Mouse (Mus musculus) CH12.LX (cell line): ENCODE results near the gene Caln1. TPM values are rescaled to one million over a fixed set of nuclear protein-coding genes. Genes with fewer than 3 reads are reported as not detected.

Experiments used
- DNase-seq: peaks from one replicate; pipeline ENCODE4 v3.0.0-alpha.2; 2013; ENCODE audit errors: extremely low read depth
- H3K27ac ChIP-seq: 2 replicates; pipeline ENCODE4 v1.5.1; 2012; ENCODE audit warnings: low read depth, mild to moderate bottlenecking, control low read depth, moderate library complexity; ENCODE audit not compliant: insufficient read depth
- H3K27me3 ChIP-seq: replicated peaks from 2 replicates; pipeline ENCODE3; 2012; ENCODE audit warnings: inconsistent platforms
- H3K36me3 ChIP-seq, 2 experiments: replicated peaks in 1 of 2; 2 replicates each; pipeline versions ENCODE3 to v1.6.1; 2012; ENCODE audit warnings: inconsistent platforms in 1 of 2, low read length in 1 of 2, mild to moderate bottlenecking in 1 of 2, mixed read lengths in 1 of 2, moderate library complexity in 1 of 2; ENCODE audit not compliant: control insufficient read depth in 1 of 2, insufficient read depth in 1 of 2
- H3K4me1 ChIP-seq, 2 experiments: 2 replicates each; pipeline ENCODE4 v1.6.1; 2012; ENCODE audit warnings: inconsistent platforms in 1 of 2, moderate library complexity in 1 of 2; ENCODE audit not compliant: insufficient read depth in 2 of 2, control insufficient read depth in 1 of 2
- H3K4me2 ChIP-seq: 2 replicates; pipeline ENCODE4 v1.6.1; 2012; ENCODE audit warnings: low read depth, mild to moderate bottlenecking, control low read depth; ENCODE audit not compliant: poor library complexity, insufficient read depth, severe bottlenecking
- H3K4me3 ChIP-seq, 3 experiments: fragments of 150-350 bp in 1 of 3; sonication (generic) in 1 of 3; replicated peaks in 1 of 3; 2 replicates each; pipeline versions ENCODE3 to v1.5.1; 2011 to 2012; ENCODE audit warnings: low read depth in 2 of 3, low read length in 2 of 3, mild to moderate bottlenecking in 2 of 3, moderate library complexity in 2 of 3, control low read depth in 1 of 3, improper control_type of control experiment in 1 of 3, inconsistent platforms in 1 of 3, mixed read lengths in 1 of 3; ENCODE audit not compliant: poor library complexity in 1 of 3
- H3K79me2 ChIP-seq: replicated peaks from 2 replicates; pipeline ENCODE4 v1.6.1; 2012; ENCODE audit warnings: mild to moderate bottlenecking, moderate library complexity; ENCODE audit not compliant: control insufficient read depth, poor library complexity, insufficient read depth, severe bottlenecking; ENCODE audit errors: extremely low read depth
- H3K9ac ChIP-seq: 2 replicates; pipeline ENCODE4 v1.6.1; 2012; ENCODE audit warnings: low read depth, mild to moderate bottlenecking, control low read depth, moderate library complexity; ENCODE audit not compliant: insufficient read depth
- H3K9me3 ChIP-seq: replicated peaks from 2 replicates; pipeline ENCODE3; 2012; ENCODE audit warnings: low read length, inconsistent platforms, mixed read lengths
- BHLHE40 ChIP-seq: IDR thresholded peaks from 2 replicates; pipeline ENCODE4 v1.6.1; 2011; ENCODE audit warnings: mild to moderate bottlenecking, low read depth, low read length, improper control_type of control experiment
- CHD2 ChIP-seq: IDR thresholded peaks from 2 replicates; pipeline ENCODE4 v1.6.1; 2011; ENCODE audit warnings: low read length, improper control_type of control experiment
- GABPA ChIP-seq: IDR thresholded peaks from 2 replicates; pipeline ENCODE4 v1.6.1; 2012; ENCODE audit warnings: low read depth, low read length, improper control_type of control experiment, inconsistent platforms; ENCODE audit not compliant: insufficient replicate concordance
- IRF4 ChIP-seq: IDR thresholded peaks from 2 replicates; pipeline ENCODE4 v1.6.1; 2014; ENCODE audit warnings: low read depth, mild to moderate bottlenecking, inconsistent platforms, low read length, improper control_type of control experiment
- JUND ChIP-seq: conservative IDR thresholded peaks from 2 replicates; pipeline ENCODE4 v1.6.1; 2011; ENCODE audit warnings: low read depth, low read length, improper control_type of control experiment
- MEF2A ChIP-seq: IDR thresholded peaks from 2 replicates; pipeline ENCODE4 v1.6.1; 2014; ENCODE audit warnings: low read depth, mild to moderate bottlenecking, inconsistent platforms, low read length, improper control_type of control experiment, borderline replicate concordance
- MXI1 ChIP-seq: IDR thresholded peaks from 2 replicates; pipeline ENCODE4 v1.6.1; 2011; ENCODE audit warnings: mild to moderate bottlenecking, low read depth, low read length, improper control_type of control experiment
- NELFE ChIP-seq: IDR thresholded peaks from 2 replicates; pipeline ENCODE4 v1.6.1; 2011; ENCODE audit warnings: low read depth, low read length, improper control_type of control experiment
- NRF1 ChIP-seq: IDR thresholded peaks from 2 replicates; pipeline ENCODE4 v1.6.1; 2014; ENCODE audit warnings: low read depth, mild to moderate bottlenecking, inconsistent platforms, low read length, improper control_type of control experiment, moderate library complexity
- POLR2A ChIP-seq: IDR thresholded peaks from 2 replicates; pipeline ENCODE4 v1.6.1; 2011; ENCODE audit warnings: low read depth, mild to moderate bottlenecking, improper control_type of control experiment, low read length
- SMC3 ChIP-seq: IDR thresholded peaks from 2 replicates; pipeline ENCODE4 v1.6.1; 2011; ENCODE audit warnings: low read depth, low read length, improper control_type of control experiment
- TBP ChIP-seq: conservative IDR thresholded peaks from 2 replicates; pipeline ENCODE4 v1.6.1; 2011; ENCODE audit warnings: low read depth, low read length, improper control_type of control experiment
- dilution Hi-C: fragments of 300-500 bp; cut with MboI; formaldehyde crosslinking; loops from 2 replicates; pipeline ENCODE4 v1.14.3; 2020; ENCODE audit warnings: low sequenced_read_pairs; ENCODE audit not compliant: extremely low pct_unique_long_range_greater_than_20kb, extremely low pct_ligation_motif_present
- in situ Hi-C: fragments of 300-500 bp; cut with MboI; formaldehyde crosslinking; loops from 3 replicates; pipeline ENCODE4 v1.14.3; 2019; ENCODE audit warnings: low sequenced_read_pairs, low pct_ligation_motif_present, low pct_unique_long_range_greater_than_20kb, mixed read lengths
- polyA plus RNA-seq: library from polyadenylated mRNA; unstranded; fragments of >175 nt; gene quantifications from 2 replicates; pipeline ENCODE4 v1.2.1, GENCODE M21; 2012; ENCODE audit warnings: low read depth; ENCODE audit not compliant: insufficient read length
- total RNA-seq, 2 experiments: library from RNA; depleted of rRNA; stranded (reverse); fragments of 300-350 nt in 1 of 2; fragments of >200 nt in 1 of 2; gene quantifications; 2 replicates each; pipeline ENCODE4 v1.2.3; 2012 to 2014

Caln1 gene
- total and polyA plus RNA-seq, 3 experiments, result under 0.01 TPM; not detected in 2

DNA sequence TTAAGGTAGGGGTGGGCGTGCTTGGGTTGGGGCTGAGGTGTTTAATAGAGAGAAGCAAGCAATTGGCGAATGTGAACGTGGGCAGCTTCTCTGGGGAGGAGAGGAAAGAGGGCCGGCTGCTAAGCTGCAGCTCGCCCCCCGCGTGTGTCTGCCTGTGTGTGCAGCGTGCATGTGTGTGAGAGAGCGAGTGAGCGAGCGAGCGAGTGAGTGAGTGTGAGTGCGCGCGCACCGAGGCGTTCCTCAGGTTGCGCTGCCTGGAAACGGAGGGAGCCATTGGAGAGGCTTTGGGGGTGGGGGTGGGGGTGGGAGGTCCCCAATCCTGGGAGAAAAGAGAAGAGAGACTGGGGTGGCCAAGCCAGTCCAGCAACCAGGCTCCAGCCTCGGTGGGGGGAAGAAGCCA is 79.2 kb downstream of the Caln1 start:
- Histone ChIP-seq H3K9me3 (peaks cover 40% of the 10 kb centered on the region), H3K36me3 (no peaks in the 10 kb centered on the region), H3K27ac (no peak overlapping the region), H3K4me1 (no peaks in the 10 kb centered on the region), H3K9ac (no peak overlapping the region), H3K4me2 (no peak overlapping the region), H3K27me3 (peaks cover 4% of the 10 kb centered on the region), H3K79me2 (no peaks in the 10 kb centered on the region), H3K4me3 (no peak overlapping the region)
- DNase-seq, result no peak
- TF ChIP-seq IRF4 (no peak), JUND (no peak), NRF1 (no peak), GABPA (no peak), POLR2A (no peak), SMC3 (no peak)
- dilution Hi-C loops, result no loop called here
- in situ Hi-C loops, result no loop called here

DNA sequence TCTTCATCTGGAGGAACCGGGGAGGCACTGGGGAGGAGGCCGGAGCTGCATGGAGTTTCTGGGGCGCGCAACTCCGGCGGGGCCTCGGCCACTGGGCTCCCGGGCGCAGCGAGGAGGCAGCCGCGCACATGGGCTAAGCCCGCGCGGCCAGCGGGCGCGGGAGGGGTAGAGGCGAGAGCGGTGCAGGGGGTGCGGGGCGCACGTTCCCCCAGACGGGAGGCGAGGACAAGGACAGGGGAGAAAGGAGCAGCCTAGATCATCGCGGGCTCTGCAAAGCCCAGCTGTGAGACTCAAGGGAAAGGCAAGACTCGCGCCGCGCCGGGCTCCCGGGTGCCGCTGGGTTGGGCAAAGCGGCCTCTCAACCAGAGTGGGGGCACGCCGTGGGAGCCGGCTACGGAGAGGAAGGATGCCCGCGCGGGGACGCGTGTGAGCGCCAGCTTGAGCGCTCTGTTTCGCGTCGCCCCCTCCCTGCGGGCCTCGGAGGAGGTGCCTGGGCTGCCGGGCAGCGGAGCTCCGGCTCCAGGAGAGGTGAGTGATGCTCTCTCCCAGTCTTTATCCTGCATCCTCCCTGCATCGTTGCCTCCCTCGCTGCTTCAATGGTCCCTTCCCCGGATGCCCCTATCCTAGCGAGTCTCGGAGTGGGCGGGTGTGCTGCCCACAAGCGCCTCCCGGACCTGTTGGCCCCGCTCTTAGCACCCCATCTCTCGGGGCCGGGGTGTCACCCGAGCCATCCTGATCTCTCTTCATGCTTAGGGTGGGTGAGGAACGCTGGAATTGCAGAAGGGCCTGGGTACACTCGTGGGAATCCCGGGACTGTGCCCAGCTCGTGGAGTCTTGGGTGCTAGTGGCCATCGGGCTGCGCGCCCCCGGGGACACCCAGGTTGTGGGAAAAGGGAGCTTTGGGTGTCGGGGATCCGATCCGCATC is 79.9 kb downstream of the Caln1 start:
- no peaks in the 10 kb centered on the region for H3K4me1 ChIP-seq
- H3K36me3 ChIP-seq, result no peaks in the 10 kb centered on the region
- no peak overlapping the region for H3K27ac ChIP-seq
- H3K27me3 ChIP-seq, result peaks cover 4% of the 10 kb centered on the region
- H3K4me3 ChIP-seq, result no peak overlapping the region
- in situ Hi-C loops (no loop called here), dilution Hi-C loops (no loop called here)
- DNase-seq, result no peak
- H3K4me2 ChIP-seq, result no peak overlapping the region
- H3K9me3 ChIP-seq, result peaks cover 46% of the 10 kb centered on the region
- H3K79me2 ChIP-seq, result no peaks in the 10 kb centered on the region
- no peak overlapping the region for H3K9ac ChIP-seq
- TF ChIP-seq MEF2A, result no peak
- TF ChIP-seq MXI1, result no peak
- TF ChIP-seq, all 38 proteins: peak for 0

DNA sequence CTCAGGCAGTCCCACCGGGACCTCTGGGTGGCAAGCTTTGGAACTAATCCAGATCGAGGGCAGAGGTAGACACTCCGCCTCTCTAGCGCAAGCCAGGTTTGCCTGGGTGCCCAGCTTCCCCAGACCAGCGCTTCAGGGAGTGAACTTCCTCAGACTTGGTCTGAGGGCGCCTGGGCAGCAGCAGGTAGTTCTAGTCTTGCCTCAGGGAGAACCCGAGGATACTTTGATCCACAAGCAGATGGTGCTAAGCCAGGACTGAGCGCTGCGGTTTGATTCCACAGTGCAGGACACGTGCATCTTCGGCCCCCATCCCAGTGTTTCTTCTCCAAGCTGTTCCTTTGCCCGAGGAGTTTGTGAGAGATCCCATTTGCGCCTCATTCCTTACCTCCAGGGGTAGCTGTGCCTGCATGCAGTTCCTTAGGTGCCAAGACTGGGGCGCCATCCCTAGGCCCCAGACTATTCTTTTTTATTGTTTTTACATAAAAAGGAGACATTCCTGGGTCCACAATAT is 80.8 kb downstream of the Caln1 start:
- in situ Hi-C loops, result no loop called here

More for the DNA sequence above, 80.8 kb downstream of the Caln1 start:
- H3K36me3 ChIP-seq, result no peaks in the 10 kb centered on the region
- no peaks in the 10 kb centered on the region for H3K79me2 ChIP-seq
- peaks cover 4% of the 10 kb centered on the region for H3K27me3 ChIP-seq
- no peak for DNase-seq
- H3K4me2 ChIP-seq, result no peak overlapping the region
- dilution Hi-C loops, result no loop called here
- no peak overlapping the region for H3K4me3 ChIP-seq
- TF ChIP-seq NELFE, result no peak
- TF ChIP-seq BHLHE40, result no peak
- no peak for TF ChIP-seq CHD2
- TF ChIP-seq TBP, result no peak
- no peak overlapping the region for H3K27ac ChIP-seq
- H3K9ac ChIP-seq, result no peak overlapping the region
- H3K4me1 ChIP-seq, result no peaks in the 10 kb centered on the region
- H3K9me3 ChIP-seq, result peaks cover 50% of the 10 kb centered on the region
